14 mouse cellular contexts compared by ENCODE assay signal in the genomic region with DNA sequence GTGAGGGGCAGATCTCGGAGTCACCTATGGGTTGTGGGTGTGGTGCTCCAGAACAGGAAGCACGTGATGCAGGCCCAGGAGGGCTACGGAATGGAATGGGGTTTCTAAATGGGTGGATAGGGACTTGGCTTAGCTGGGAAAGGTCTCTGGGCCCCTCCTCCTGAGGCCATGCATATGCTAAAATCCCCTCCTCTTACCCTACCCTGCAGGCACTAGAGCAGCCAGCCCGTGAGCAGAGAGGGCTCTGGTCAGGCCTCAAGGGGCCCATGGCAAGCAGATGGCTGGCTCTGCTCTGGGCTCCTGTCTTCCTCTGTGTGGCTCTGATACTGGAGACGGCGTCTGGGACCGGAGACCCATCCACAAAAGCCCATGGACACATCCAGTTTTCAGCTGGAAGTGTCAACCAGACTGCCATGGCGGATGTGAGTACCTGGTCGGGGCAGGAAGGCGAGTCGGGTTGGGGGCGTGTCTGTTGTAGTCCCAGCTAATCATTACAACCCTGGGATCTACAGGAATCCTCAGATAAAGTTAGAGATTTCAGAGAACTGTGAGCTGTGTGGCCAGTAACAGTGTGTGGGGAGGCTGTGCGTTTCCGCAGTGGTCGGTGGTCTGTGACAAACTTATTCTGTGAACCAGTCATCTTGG. TPM values are rescaled to one million over a fixed set of nuclear protein-coding genes. Genes with fewer than 3 reads are reported as not detected.
DNase-seq lines count a peak whose midpoint lies in the region; ATAC-seq and TF ChIP-seq lines count a peak whose summit lies in the region.
"Had no signal": no experiment of that assay in that cellular context is flagged by ENCODE, and none has a peak within 500 bp of the region (broad histone marks: within the 10 kb centered on the region; RNA-seq: fewer than 3 reads in every experiment).

No protein-coding gene starts in this region.

- peaks cover 12% of the 10 kb centered on the region; the same call in 1 of the 2 replicates for H3K27me3 ChIP-seq in E14TG2a.4 (ENCODE audit: insufficient read depth, low read length)
- H3K27me3 ChIP-seq in limb, embryonic 13.5 days: peaks cover 5% of the 10 kb centered on the region

- H3K4me2 ChIP-seq in limb, embryonic 13.5 days (replicated peaks): peak overlapping the region; percentile 21; the same call in 1 of the 2 replicates
- H3K4me2 ChIP-seq: embryonic facial prominence, embryonic 12.5 days; neural tube, embryonic 13.5 days had no signal

- 66% methylated on average over 15 of the region's 15 CpGs for WGBS in bone marrow, adult 2 months
- 44% methylated on average over 15 of the region's 15 CpGs for WGBS in limb, embryonic 13.5 days

- H3K9me3 ChIP-seq in E14TG2a.4 (ENCODE audit: low read length): no peaks in the 10 kb centered on the region
- H3K9me3 ChIP-seq in limb, embryonic 13.5 days: peaks cover 4% of the 10 kb centered on the region; the same call in 1 of the 2 replicates
- H3K9me3 ChIP-seq: embryonic facial prominence, embryonic 12.5 days; heart, embryonic 15.5 days; neural tube, embryonic 13.5 days had no signal

- H3K4me3 ChIP-seq in E14TG2a.4 (replicated peaks; ENCODE audit: low read length): peak overlapping the region; percentile 85
- peak overlapping the region; percentile 0 for H3K4me3 ChIP-seq in bone marrow, adult 2 months (replicated peaks; ENCODE audit: control insufficient read depth, low read depth, low read length)
- H3K4me3 ChIP-seq in limb, embryonic 13.5 days: no peak overlapping the region
- H3K4me3 ChIP-seq: embryonic facial prominence, embryonic 12.5 days; heart, embryonic 15.5 days; neural tube, embryonic 13.5 days had no signal

- intact Hi-C loops in heart, postnatal 10 days (cut with DNase I): no loop called here

- peaks cover 77% of the 10 kb centered on the region for H3K4me1 ChIP-seq in E14TG2a.4 (replicated peaks; ENCODE audit: low read depth, low read length)
- H3K4me1 ChIP-seq in bone marrow, adult 2 months (ENCODE audit: control insufficient read depth, insufficient read depth, low read length): peaks cover 4% of the 10 kb centered on the region; the same call in 1 of the 2 replicates
- H3K4me1 ChIP-seq in limb, embryonic 13.5 days: peaks cover 59% of the 10 kb centered on the region

- ATAC-seq in limb, embryonic 13.5 days (ENCODE audit: low FRiP score, low read depth): no peak

- TF ChIP-seq CTCF in E14TG2a.4 (conservative IDR thresholded peaks at IDR 0.05; ENCODE audit: low read length): no peak
- TF ChIP-seq CTCF in bone marrow, adult 2 months (IDR thresholded peaks at IDR 0.05; ENCODE audit: control insufficient read depth, insufficient read depth, low read length): no peak

- no peak overlapping the region; the same call in 1 of the 2 replicates for H3K27ac ChIP-seq in bone marrow, adult 2 months (ENCODE audit: control insufficient read depth, insufficient read depth, low read depth, low read length, poor library complexity)
- H3K27ac ChIP-seq in limb, embryonic 13.5 days: no peak overlapping the region
- H3K27ac ChIP-seq: embryonic facial prominence, embryonic 12.5 days; heart, embryonic 15.5 days; neural tube, embryonic 13.5 days; stomach, postnatal 0 days had no signal

- no peak overlapping the region for H3K9ac ChIP-seq in limb, embryonic 13.5 days
- H3K9ac ChIP-seq: embryonic facial prominence, embryonic 12.5 days; heart, embryonic 15.5 days; neural tube, embryonic 13.5 days had no signal

- peaks cover 8% of the 10 kb centered on the region for H3K36me3 ChIP-seq in E14TG2a.4 (ENCODE audit: insufficient read depth, low read length)
- no peaks in the 10 kb centered on the region for H3K36me3 ChIP-seq in limb, embryonic 13.5 days
- H3K36me3 ChIP-seq: embryonic facial prominence, embryonic 12.5 days; heart, embryonic 15.5 days; neural tube, embryonic 13.5 days had no signal

- DNase-seq in heart, adult 11 months: peak; percentile 95
- no peak for DNase-seq in heart, postnatal 10 days
- DNase-seq in layer of hippocampus, adult 11-12 months (ENCODE audit: low spot score): no peak
- DNase-seq in gastrocnemius, postnatal 25 days: no peak
- no peak for DNase-seq in spleen, adult 12 weeks (ENCODE audit: low spot score)

- TF ChIP-seq POLR2A in bone marrow, adult 2 months (IDR thresholded peaks at IDR 0.05; ENCODE audit: borderline replicate concordance, control insufficient read depth, low read depth, low read length): no peak

RNA-seq across cellular contexts. Expression of a gene that starts 2.1 kb away (rescaled TPM):
- 10 to 100 TPM in 1 of 2 experiments, 1 to 10 TPM in 1; 8.3 to 12.6 TPM for total RNA-seq in heart, postnatal 10 days (2021)
- polyA plus RNA-seq in bone marrow, adult 2 months (2011; ENCODE audit: insufficient read depth, insufficient read length, low replicate concordance, missing spikeins): 18.8 and 45.1 TPM in 2 replicates
- polyA plus RNA-seq in limb, embryonic 13.5 days (2015; fragmentation: Nextera tagmentation; extraction: Ambion mirVana): 6.1 and 6.9 TPM in 2 replicates
- total RNA-seq in gastrocnemius, postnatal 25 days (2021): 10 to 100 TPM in 1 of 2 experiments, 1 to 10 TPM in 1; 9.4 to 11.7 TPM

RNA-seq across cellular contexts. Expression of a gene that starts 9.6 kb away (rescaled TPM):
- 10 to 100 TPM; 45.6 to 45.8 TPM for total RNA-seq in heart, postnatal 10 days (2021)
- polyA plus RNA-seq in bone marrow, adult 2 months (2011; ENCODE audit: insufficient read depth, insufficient read length, low replicate concordance, missing spikeins): 2.3 and 9.9 TPM in 2 replicates
- polyA plus RNA-seq in limb, embryonic 13.5 days (2015; fragmentation: Nextera tagmentation; extraction: Ambion mirVana): 55.9 and 58.8 TPM in 2 replicates
- total RNA-seq in gastrocnemius, postnatal 25 days (2021): 10 to 100 TPM; 29.1 to 32.6 TPM

RNA-seq across cellular contexts. Expression of a gene that starts 36.7 kb away (rescaled TPM):
- not detected for total RNA-seq in heart, postnatal 10 days (2021)
- 1.9 and 5.2 TPM in 2 replicates for polyA plus RNA-seq in bone marrow, adult 2 months (2011; ENCODE audit: insufficient read depth, insufficient read length, low replicate concordance, missing spikeins)
- polyA plus RNA-seq in limb, embryonic 13.5 days (2015; fragmentation: Nextera tagmentation; extraction: Ambion mirVana): not detected in 2 replicates
- not detected for total RNA-seq in gastrocnemius, postnatal 25 days (2021)
- total RNA-seq: left cerebral cortex, postnatal 36 days had no signal
- polyA plus RNA-seq: embryonic facial prominence, embryonic 12.5 days; heart, embryonic 15.5 days; large intestine, adult 2 months; neural tube, embryonic 13.5 days; stomach, postnatal 0 days had no signal

RNA-seq across cellular contexts. Expression of a gene that starts 40.4 kb away (rescaled TPM):
- 10 to 100 TPM in 1 of 2 experiments, 1 to 10 TPM in 1; 9.1 to 11.2 TPM for total RNA-seq in heart, postnatal 10 days (2021)
- polyA plus RNA-seq in bone marrow, adult 2 months (2011; ENCODE audit: insufficient read depth, insufficient read length, low replicate concordance, missing spikeins): 11.6 and 13.0 TPM in 2 replicates
- polyA plus RNA-seq in limb, embryonic 13.5 days (2015; fragmentation: Nextera tagmentation; extraction: Ambion mirVana): 2.0 and 2.3 TPM in 2 replicates
- total RNA-seq in gastrocnemius, postnatal 25 days (2021): under 1 TPM; 0.31 to 0.64 TPM
